Mouse (Mus musculus): ENCODE measurements at regions not wholly inside any gene's neighbourhood (a gene's known extent, or its start where the extent isn't known, plus 50 kb on each side); places are given as distances from the start of the nearest gene placed in this dataset.

GRCm38 (mm10) chr1:103181000-103181399, 1587.3 kb upstream of the Cdh20 start:
- peak; percentile 20 for DNase-seq
